Mouse (Mus musculus) cerebellum, postnatal 25 days (tissue): Measurements from ENCODE around the gene Gpsm3.

ENCODE experiments used
- DNase-seq, 2 experiments: peaks; one replicate each; pipeline ENCODE4 v3.0.0; 2021; ENCODE audit warnings: mixed read lengths in 2 of 2

Gpsm3 gene

GRCm38 (mm10) chr17:34583819-34584218 lies 5.8 kb upstream of the Gpsm3 start:
- DNase-seq, result no peak

GRCm38 (mm10) chr17:34585121-34585520 lies 4.5 kb upstream of the Gpsm3 start:
- DNase-seq, result no peak

- peak in 1 of 2 experiments; percentile 52 for DNase-seq
Measured at GRCm38 (mm10) chr17:34585877-34586771, 3.5 kb upstream of the Gpsm3 start.

- peak; percentile 82 to 91 for DNase-seq
Measured at GRCm38 (mm10) chr17:34586796-34587422, 2.7 kb upstream of the Gpsm3 start.

- peak; percentile 99 for DNase-seq
Measured at GRCm38 (mm10) chr17:34587423-34587811, 2.2 kb upstream of the Gpsm3 start.

- DNase-seq, result no peak
Measured at GRCm38 (mm10) chr17:34587814-34588213, 1.8 kb upstream of the Gpsm3 start.

- DNase-seq, result no peak
Measured at GRCm38 (mm10) chr17:34588767-34589166, 839 bp upstream of the Gpsm3 start.

- no peak for DNase-seq
Measured at GRCm38 (mm10) chr17:34589206-34589605, 400 bp upstream of the Gpsm3 start.

- DNase-seq, result no peak
Measured at GRCm38 (mm10) chr17:34590154-34590987, 765 bp downstream of the Gpsm3 start.

- peak in 1 of 2 experiments; percentile 37 for DNase-seq
Measured at GRCm38 (mm10) chr17:34591029-34591993, 1.7 kb downstream of the Gpsm3 start, which contains the start of gene Pbx2. Gene Pbx2, plus strand, starts transcription at chr17:34591266.

- DNase-seq, result peak; percentile 84 to 96
Measured at GRCm38 (mm10) chr17:34591994-34592375, 2.4 kb downstream of the Gpsm3 start.

- peak; percentile 57 to 60 for DNase-seq
Measured at GRCm38 (mm10) chr17:34592581-34593549, 3.3 kb downstream of the Gpsm3 start.

- peak in 1 of 2 experiments; percentile 31 for DNase-seq
Measured at GRCm38 (mm10) chr17:34593752-34594525, 4.3 kb downstream of the Gpsm3 start.

GRCm38 (mm10) chr17:34596098-34596497 lies 6.5 kb downstream of the Gpsm3 start:
- no peak for DNase-seq

GRCm38 (mm10) chr17:34597566-34598095 lies 8.0 kb downstream of the Gpsm3 start, which contains the start of gene Ager:
Gene Ager, plus strand, starts transcription at chr17:34597862.
- no peak for DNase-seq

- DNase-seq, result no peak
Measured at GRCm38 (mm10) chr17:34599891-34600290, 10.3 kb downstream of the Gpsm3 start.

GRCm38 (mm10) chr17:34601796-34602195 lies 12.2 kb downstream of the Gpsm3 start:
- DNase-seq, result no peak

GRCm38 (mm10) chr17:34603375-34604060 lies 13.9 kb downstream of the Gpsm3 start, which contains the start of gene Rnf5:
Gene Rnf5, minus strand, starts transcription at chr17:34603690.
- peak; percentile 96 to 99 for DNase-seq
